Mouse (Mus musculus): ENCODE measurements around the gene Slc11a2. TPM values are rescaled to one million over a fixed set of nuclear protein-coding genes. Genes with fewer than 3 reads are reported as not detected.

Slc11a2 gene
- polyA plus RNA-seq (2016; fragmentation: Nextera tagmentation; extraction: Ambion mirVana) = 24.6 and 25.8 TPM in 2 replicates

DNA sequence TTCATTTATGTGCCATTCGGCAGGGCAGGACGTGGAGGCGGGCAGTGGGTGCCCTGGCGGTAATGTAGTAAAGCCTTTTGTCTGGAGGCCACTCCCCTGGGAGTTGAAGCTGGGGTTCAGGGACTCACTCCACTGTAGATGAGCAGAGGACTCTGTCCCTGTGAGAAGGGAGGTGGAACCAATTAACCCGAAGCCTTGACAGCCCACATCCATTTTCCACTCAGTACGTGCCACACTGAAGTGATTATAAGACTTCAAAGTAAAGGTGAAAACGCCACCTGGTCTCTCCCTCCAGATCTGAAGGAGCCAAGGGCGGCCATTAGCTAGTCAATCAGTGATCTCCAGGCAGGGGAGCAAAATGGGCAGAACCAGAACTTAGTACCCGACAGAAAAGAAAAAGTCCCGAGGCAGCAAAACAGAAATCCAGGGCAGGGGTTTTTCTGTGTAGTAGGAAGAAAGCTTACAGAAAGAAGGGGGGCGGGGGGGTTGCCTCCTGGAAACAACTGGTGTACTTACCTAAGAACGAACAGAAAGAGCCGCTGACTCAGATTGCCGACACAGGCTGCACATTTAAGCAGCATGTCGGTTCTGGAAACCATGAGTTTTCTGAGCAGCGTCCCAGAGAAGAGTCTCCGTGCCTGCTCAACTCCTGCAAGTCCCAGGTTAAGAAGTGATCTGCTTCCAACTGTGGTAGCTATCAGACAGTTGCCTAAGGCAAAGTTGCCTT lies at the start of gene Slc11a2:
TSS of gene Slc11a2 (minus strand) at position 677 of the 727 bp plus-strand sequence.
- no peak for ATAC-seq (ENCODE audit: low FRiP score)
- Histone ChIP-seq H3K4me3 (peak within 1 kb of the TSS; percentile 76), H3K27me3 (peaks cover 27% of the 10 kb centered on the region), H3K36me3 (no peaks in the 10 kb centered on the region), H3K4me2 (replicated peaks) (peak within 1 kb of the TSS; percentile 81), H3K4me1 (peaks cover 34% of the 10 kb centered on the region), H3K9me3 (replicated peaks) (no peaks in the 10 kb centered on the region), H3K9ac (peak within 1 kb of the TSS; percentile 23; the same call in 1 of the 2 replicates), H3K27ac (no peak within 1 kb of the TSS)
- WGBS = 29% methylated on average over 17 of the region's 17 CpGs

DNA sequence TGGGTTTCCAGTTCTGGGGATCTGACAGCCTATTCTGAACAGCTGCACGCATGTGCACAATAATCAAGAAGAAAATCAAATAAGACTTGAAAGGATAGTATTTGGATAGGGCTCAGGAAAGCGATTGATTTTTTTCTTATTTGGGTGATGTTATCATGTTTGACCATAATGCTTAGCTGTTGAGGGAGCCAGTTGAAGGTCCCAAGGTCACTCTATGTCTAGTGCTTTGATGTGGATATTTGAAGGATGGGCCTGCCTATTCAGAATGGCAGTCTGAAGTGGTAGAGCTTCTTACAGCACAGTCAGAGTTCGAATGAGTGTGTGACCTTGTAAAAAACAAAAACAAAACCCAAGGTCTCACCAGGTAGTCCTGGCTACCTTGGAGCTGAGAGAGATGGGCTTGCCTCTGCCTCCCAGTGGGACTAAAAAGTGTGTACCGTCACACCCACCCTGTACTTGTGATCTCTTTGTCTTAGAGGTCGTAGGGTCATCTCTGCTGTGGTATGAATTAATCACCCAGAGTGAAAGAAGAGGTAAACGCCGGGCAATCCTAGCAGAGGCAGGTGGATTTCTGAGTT lies 49.1 kb upstream of the Slc11a2 start:
- H3K4me2 ChIP-seq (replicated peaks) = no peak overlapping the region
- H3K27me3 ChIP-seq = no peaks in the 10 kb centered on the region
- H3K36me3 ChIP-seq = peaks cover 72% of the 10 kb centered on the region
- H3K27ac ChIP-seq = no peak overlapping the region
- peaks cover 15% of the 10 kb centered on the region for H3K4me1 ChIP-seq
- 81% methylated on average over 7 of the region's 7 CpGs for WGBS
- no peaks in the 10 kb centered on the region for H3K9me3 ChIP-seq (replicated peaks)
- ATAC-seq (ENCODE audit: low FRiP score) = no peak
- H3K4me3 ChIP-seq = no peak overlapping the region
- H3K9ac ChIP-seq = no peak overlapping the region

DNA sequence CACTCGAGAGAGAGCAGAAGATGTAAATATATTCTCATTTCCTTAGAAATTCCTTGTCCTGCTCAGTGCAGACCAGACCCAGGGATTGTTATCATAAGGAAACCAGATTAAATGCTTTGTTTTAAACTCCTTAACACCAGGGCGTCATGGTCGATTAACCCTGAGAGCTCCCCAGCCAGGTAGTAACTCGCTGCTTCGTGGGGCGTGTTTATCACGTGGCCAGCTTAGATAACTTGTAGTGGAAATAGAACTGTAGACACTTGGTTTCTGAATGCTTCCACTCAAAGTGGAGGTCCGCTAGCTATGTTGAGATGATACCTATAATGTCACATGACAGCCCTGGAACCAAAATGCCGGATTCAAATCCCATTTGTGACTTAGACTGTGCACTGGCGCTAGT lies 45.2 kb upstream of the Slc11a2 start:
- Histone ChIP-seq H3K9me3 (replicated peaks) (no peaks in the 10 kb centered on the region), H3K4me1 (peaks cover 27% of the 10 kb centered on the region), H3K4me2 (replicated peaks) (peak overlapping the region; percentile 83), H3K27me3 (no peaks in the 10 kb centered on the region), H3K36me3 (peaks cover 34% of the 10 kb centered on the region), H3K9ac (peak overlapping the region; percentile 84; the same call in 1 of the 2 replicates), H3K27ac (no peak overlapping the region), H3K4me3 (peak overlapping the region; percentile 84)
- no peak for ATAC-seq (ENCODE audit: low FRiP score)
- WGBS = 65% methylated on average over 10 of the region's 10 CpGs

DNA sequence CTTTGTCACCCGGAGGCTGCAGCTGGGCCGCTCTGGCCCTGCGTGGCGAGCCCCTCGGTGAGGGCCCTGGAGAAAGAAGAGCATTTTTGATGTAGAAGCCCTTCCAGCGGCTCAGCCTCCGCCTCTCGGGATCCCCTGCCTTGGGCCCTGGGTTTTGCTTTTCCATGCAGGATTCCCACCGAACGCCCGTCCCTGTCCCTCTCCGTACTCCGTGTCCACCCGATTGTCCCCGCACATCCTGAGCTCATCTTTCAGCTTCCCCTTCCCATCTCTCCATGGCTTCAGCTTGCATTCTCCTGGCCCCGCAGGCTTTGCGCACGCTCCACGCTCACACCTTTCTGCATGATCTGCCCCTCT lies 44.3 kb upstream of the Slc11a2 start:
- peaks cover 27% of the 10 kb centered on the region for H3K4me1 ChIP-seq
- ATAC-seq (ENCODE audit: low FRiP score) = no peak
- H3K4me2 ChIP-seq (replicated peaks) = peak overlapping the region; percentile 83
- 1% methylated on average over 15 of the region's 19 CpGs for WGBS
- H3K36me3 ChIP-seq = peaks cover 26% of the 10 kb centered on the region
- peak overlapping the region; percentile 82 for H3K27ac ChIP-seq
- peak overlapping the region; percentile 84 for H3K4me3 ChIP-seq
- no peaks in the 10 kb centered on the region for H3K9me3 ChIP-seq (replicated peaks)
- peak overlapping the region; percentile 84 for H3K9ac ChIP-seq
- H3K27me3 ChIP-seq = no peaks in the 10 kb centered on the region

DNA sequence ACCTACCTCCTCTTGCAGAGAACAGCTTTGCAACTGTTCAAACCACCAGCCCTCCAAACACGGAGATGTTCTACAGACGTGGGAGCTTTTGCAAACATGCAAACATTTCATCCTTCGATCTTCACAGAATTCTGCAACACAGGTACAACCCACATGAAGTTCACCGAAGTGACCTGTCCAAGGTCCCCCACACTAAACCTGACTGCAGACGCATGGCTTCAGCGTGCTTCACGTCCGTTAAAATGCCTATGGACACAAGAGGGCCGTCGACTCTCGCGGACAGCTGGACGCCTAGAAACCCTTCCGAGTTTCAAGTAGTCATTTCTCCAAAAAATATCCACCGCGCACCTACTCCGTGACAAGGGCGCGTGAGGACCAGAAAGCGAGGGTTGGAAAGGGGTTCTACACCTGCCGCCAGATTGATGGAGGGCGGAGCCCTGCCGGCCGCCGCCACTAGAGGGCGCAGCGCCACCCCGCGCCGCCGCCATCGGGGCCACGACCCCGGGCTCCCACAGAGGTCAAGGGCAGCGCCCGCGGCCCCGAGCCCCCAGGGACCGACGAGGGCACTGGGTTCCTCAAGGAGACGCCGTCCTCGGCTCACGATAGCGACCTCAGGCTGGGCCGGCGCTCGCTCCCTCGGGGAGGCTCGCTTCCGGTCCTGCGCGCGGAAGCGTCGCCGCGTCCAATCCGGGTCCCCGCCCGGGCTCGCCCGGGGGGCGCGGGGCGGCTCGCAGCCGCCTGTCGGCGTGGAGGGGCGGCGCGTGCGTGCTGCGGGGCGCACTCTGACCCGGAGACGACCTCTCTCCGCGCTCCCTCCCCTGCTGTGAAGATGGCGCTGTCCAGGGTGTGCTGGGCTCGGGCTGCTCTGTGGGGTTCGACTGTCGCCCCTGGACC lies 43.7 kb upstream of the Slc11a2 start, which contains the start of gene Letmd1:
TSS of gene Letmd1 (plus strand) at position 729 of the 894 bp plus-strand sequence.
- H3K36me3 ChIP-seq = peaks cover 20% of the 10 kb centered on the region
- WGBS = 3% methylated on average over 68 of the region's 84 CpGs
- H3K9me3 ChIP-seq (replicated peaks) = no peaks in the 10 kb centered on the region
- peak within 1 kb of the TSS; percentile 82 for H3K27ac ChIP-seq
- H3K27me3 ChIP-seq = no peaks in the 10 kb centered on the region
- peak; percentile 94 for ATAC-seq (ENCODE audit: low FRiP score)
- peak within 1 kb of the TSS; percentile 84 for H3K4me3 ChIP-seq
- peak within 1 kb of the TSS; percentile 83 for H3K4me2 ChIP-seq (replicated peaks)
- H3K9ac ChIP-seq = peak within 1 kb of the TSS; percentile 84
- H3K4me1 ChIP-seq = peaks cover 27% of the 10 kb centered on the region

DNA sequence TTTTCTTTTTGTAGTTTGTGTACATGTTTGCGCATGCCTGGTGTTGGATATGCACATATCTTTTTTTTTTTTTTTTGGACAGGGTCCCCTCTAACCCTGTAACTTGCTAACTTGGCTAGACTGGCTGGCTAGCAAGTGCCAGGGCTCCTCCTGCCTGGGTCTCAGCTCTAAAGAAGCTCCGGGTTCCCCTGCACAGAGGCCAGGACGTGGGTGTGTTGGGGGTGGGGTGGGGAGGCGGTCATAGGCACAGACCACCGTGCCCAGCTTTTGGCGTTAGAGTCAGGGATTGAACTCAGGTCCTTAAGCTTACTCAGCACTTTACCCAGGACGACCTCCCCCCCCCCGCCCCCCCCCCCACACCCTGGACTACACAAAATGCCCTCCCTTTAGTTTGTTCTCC lies 42.9 kb upstream of the Slc11a2 start:
- Histone ChIP-seq H3K27me3 (no peaks in the 10 kb centered on the region), H3K9ac (peak overlapping the region; percentile 84), H3K4me2 (replicated peaks) (peak overlapping the region; percentile 83), H3K36me3 (peaks cover 13% of the 10 kb centered on the region), H3K4me3 (peak overlapping the region; percentile 84), H3K9me3 (replicated peaks) (no peaks in the 10 kb centered on the region), H3K4me1 (peaks cover 27% of the 10 kb centered on the region), H3K27ac (no peak overlapping the region)
- WGBS = 49% methylated on average over 3 of the region's 8 CpGs
- ATAC-seq (ENCODE audit: low FRiP score) = no peak

DNA sequence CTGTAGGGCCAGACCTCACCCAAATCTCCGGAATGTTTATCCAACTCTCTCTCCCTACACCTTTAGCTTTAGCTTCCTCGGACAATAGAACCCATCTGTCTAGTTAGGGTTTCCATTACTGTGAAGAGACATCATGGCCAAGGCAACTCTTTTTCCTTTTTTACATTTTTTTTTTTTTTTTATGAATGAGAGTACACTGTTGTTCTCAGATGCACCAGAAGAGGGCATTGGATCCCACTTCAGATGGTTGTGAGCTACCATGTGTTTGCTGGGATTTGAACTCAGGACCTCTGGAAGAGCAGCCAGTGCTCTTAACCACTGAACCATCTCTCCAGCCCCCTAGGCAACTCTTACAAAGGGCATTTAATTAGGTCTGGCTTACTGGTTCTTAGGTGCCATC lies 40.6 kb upstream of the Slc11a2 start:
- no peak overlapping the region for H3K4me3 ChIP-seq
- H3K9ac ChIP-seq = no peak overlapping the region
- no peak for ATAC-seq (ENCODE audit: low FRiP score)
- no peak overlapping the region for H3K4me2 ChIP-seq (replicated peaks)
- H3K36me3 ChIP-seq = no peaks in the 10 kb centered on the region
- H3K27ac ChIP-seq = no peak overlapping the region
- H3K9me3 ChIP-seq (replicated peaks) = no peaks in the 10 kb centered on the region
- 79% methylated on average over 2 of the region's 2 CpGs for WGBS
- H3K27me3 ChIP-seq = peaks cover 3% of the 10 kb centered on the region; the same call in 1 of the 2 replicates
- H3K4me1 ChIP-seq = peaks cover 24% of the 10 kb centered on the region

DNA sequence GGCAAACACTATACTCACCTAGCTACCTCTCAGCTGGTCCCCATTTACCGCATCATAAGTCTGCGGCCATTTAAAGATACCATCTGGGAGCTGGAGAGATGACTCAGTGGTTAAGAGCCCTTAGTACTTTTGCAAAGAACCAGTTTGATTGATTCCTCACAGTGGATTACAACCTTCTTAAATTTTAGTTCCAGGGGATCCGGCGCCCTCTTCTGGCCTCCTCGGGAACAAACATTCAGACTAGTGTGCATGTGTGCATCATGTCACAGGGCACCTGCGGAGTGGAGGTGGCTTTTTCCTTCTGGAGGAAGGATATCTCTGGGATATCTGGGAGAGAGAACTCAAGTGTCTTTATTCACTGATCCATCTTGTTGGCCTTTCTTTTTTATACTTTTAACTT lies 38.8 kb upstream of the Slc11a2 start:
- peaks cover 14% of the 10 kb centered on the region for H3K4me1 ChIP-seq
- H3K9me3 ChIP-seq (replicated peaks) = no peaks in the 10 kb centered on the region
- H3K27ac ChIP-seq = no peak overlapping the region
- no peak overlapping the region for H3K9ac ChIP-seq
- WGBS = 32% methylated on average over 6 of the region's 6 CpGs
- ATAC-seq (ENCODE audit: low FRiP score) = no peak
- no peak overlapping the region for H3K4me2 ChIP-seq (replicated peaks)
- no peak overlapping the region for H3K4me3 ChIP-seq
- peaks cover 11% of the 10 kb centered on the region; the same call in 1 of the 2 replicates for H3K27me3 ChIP-seq
- no peaks in the 10 kb centered on the region for H3K36me3 ChIP-seq

DNA sequence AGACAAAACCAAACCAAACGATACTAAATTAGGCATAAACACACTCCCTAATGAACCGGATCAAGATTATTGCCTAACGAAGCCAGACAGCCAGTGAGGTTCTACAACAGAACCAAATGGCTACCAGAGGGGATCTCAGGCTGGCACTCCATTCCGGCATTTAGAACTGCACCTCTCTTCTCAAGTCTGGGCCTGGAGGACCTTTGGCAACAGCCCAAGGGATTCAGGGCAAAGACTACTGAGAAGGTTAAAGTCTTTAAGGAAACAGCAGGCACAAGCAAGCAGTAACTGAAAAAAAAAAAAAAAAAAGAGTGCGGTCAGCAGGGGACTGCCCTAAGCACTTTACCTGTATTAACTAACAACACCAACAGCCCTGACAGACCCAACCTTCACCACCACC lies 37.2 kb upstream of the Slc11a2 start:
- Histone ChIP-seq H3K9ac (no peak overlapping the region), H3K27ac (no peak overlapping the region), H3K4me1 (peaks cover 6% of the 10 kb centered on the region), H3K36me3 (no peaks in the 10 kb centered on the region), H3K27me3 (peaks cover 14% of the 10 kb centered on the region; the same call in 1 of the 2 replicates), H3K9me3 (replicated peaks) (no peaks in the 10 kb centered on the region), H3K4me2 (replicated peaks) (no peak overlapping the region), H3K4me3 (no peak overlapping the region)
- 85% methylated on average over 5 of the region's 5 CpGs for WGBS
- ATAC-seq (ENCODE audit: low FRiP score) = no peak

DNA sequence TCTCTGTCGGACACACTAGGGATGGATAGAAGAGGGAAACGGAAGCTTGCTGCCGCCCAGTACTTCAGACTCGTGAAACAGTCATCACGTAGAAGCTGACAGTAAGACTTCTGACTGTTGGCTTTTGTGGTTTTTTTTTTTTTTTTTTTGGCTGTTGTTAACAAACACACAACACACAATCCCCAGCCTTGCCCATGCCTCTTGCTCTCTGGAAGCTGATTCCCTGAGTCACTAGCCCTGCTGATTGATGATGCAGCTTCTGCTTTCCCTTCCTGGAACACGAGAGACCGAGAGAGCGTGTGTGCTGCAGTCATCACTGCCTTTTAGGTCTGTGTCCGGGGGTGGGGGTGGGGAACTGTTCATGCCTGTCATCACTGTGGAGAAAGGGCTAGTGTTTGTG lies 36.8 kb upstream of the Slc11a2 start:
- Histone ChIP-seq H3K9ac (no peak overlapping the region), H3K9me3 (replicated peaks) (no peaks in the 10 kb centered on the region), H3K27ac (no peak overlapping the region), H3K4me1 (peaks cover 6% of the 10 kb centered on the region), H3K36me3 (no peaks in the 10 kb centered on the region), H3K27me3 (peaks cover 14% of the 10 kb centered on the region; the same call in 1 of the 2 replicates), H3K4me3 (no peak overlapping the region), H3K4me2 (replicated peaks) (no peak overlapping the region)
- ATAC-seq (ENCODE audit: low FRiP score) = no peak
- 75% methylated on average over 9 of the region's 9 CpGs for WGBS

DNA sequence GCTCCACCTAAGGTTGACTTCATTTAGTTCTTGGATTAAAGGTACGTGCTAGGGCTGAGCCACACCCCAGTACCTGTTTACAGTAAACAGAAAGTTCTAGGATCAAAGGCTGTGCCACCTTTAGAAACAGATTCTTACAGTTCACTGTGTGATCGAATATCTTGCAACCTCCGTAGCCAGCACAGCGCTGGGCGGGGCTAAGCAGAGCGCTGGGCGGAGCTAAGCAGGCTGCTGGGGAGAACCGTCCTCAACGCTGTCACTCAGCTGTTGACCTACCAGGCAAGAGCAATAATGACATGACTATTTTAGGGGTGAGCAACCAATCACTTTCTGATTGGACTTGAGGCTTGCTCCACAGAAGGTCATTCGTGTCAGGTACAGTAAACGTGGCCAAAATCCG lies 36.1 kb upstream of the Slc11a2 start:
- no peak overlapping the region for H3K9ac ChIP-seq
- peaks cover 6% of the 10 kb centered on the region for H3K4me1 ChIP-seq
- no peaks in the 10 kb centered on the region for H3K36me3 ChIP-seq
- peaks cover 14% of the 10 kb centered on the region; the same call in 1 of the 2 replicates for H3K27me3 ChIP-seq
- H3K4me3 ChIP-seq = no peak overlapping the region
- H3K4me2 ChIP-seq (replicated peaks) = no peak overlapping the region
- H3K27ac ChIP-seq = no peak overlapping the region
- ATAC-seq (ENCODE audit: low FRiP score) = peak; percentile 48; the same call in 1 of the 2 replicates
- 8% methylated on average over 12 of the region's 12 CpGs for WGBS
- no peaks in the 10 kb centered on the region for H3K9me3 ChIP-seq (replicated peaks)

DNA sequence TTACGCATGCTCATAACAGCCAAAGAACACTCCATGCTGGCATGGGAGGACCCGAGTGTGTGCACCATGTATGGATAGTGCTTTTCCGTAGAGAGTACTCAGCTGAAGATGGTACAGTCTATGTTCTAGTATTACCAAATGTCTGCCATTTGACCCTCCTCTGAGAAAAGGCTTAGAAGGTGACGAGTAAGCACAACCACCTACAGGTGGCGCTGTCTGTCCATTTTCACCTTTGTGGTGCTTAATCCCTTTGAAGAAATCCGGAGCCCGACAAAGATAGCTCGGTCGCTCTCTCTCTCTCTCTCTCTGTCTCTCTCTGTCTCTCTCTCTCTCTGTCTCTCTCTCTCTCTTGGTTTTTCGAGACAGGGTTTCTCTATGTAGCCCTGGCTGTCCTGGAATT lies 33.2 kb upstream of the Slc11a2 start:
- Histone ChIP-seq H3K4me1 (peaks cover 6% of the 10 kb centered on the region), H3K27ac (no peak overlapping the region), H3K36me3 (no peaks in the 10 kb centered on the region), H3K9ac (no peak overlapping the region), H3K27me3 (peaks cover 14% of the 10 kb centered on the region; the same call in 1 of the 2 replicates), H3K9me3 (replicated peaks) (no peaks in the 10 kb centered on the region), H3K4me2 (replicated peaks) (no peak overlapping the region), H3K4me3 (no peak overlapping the region)
- WGBS = 48% methylated on average over 10 of the region's 10 CpGs
- no peak for ATAC-seq (ENCODE audit: low FRiP score)
